Mouse (Mus musculus): Measurements from ENCODE around the gene Aff3.

Gene Aff3

DNA sequence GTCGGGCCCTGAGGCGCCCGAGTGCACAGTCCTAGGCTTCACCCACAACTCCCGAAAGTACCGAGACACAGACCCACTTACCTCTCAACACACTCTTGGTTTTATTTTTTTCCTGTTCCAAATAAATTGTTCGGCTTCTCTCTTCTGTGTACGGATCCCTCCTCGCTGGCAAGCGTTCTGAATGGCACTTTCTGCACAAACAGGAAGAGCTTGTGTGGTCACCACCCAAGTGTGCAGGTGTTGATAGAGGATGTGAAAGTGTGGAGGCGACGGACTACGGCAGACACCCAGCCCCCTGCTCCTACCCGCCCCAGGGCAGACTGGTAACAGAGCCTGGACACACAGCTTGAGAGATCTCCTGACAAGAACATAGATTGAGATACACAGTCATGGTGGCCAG is at the start of gene Aff3:
TSS of gene Aff3 (minus strand) at position 179 of the 400 bp plus-strand sequence.
- in situ Hi-C loops (cut with MboI; ENCODE audit: low pct_unique_long_range_greater_than_20kb in 1 of 2, low sequenced_read_pairs in 2 of 2, unreplicated experiment in 1 of 2) = no loop called here

DNA sequence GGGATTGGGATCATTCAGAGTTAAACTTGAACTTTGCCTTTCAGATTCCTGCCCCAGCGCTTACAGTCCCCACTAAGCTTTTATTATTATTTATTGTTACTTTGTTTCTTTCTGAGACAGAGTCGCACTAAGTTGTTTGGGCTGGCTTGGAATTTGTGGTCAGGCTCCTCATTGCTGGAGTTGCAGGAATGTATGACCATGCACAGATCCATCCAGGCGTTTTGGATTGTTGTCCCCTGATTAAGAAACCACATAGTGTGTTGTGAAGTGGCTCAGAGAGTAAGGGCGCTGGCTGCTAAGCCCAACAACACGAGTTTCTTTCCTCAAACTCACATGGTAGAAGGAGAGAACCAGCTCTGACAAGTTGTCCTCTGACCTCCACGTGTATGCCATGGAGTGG is 35.9 kb upstream of the Aff3 start:
- in situ Hi-C loops (cut with MboI; ENCODE audit: low pct_unique_long_range_greater_than_20kb in 1 of 2, low sequenced_read_pairs in 2 of 2, unreplicated experiment in 1 of 2) = no loop called here

DNA sequence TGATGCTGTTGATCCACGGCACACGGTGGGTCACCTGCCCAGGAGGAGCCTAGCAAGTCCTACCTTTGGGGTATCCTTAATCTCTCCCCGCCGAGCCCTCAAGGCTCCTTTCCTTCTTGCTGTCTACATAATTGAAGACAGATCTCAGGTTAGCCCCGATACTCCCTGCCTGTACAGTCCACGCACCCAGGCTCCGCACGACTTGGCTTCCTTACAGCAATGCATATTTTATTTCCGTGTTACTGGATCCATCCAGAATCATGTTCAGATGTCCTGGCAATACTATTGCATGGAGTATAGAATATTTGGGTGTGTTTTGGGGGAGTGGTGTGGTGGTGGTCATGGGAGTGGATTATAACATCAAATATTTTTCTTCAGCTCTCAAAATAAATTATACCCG is 34.5 kb upstream of the Aff3 start:
- in situ Hi-C loops (cut with MboI; ENCODE audit: low pct_unique_long_range_greater_than_20kb in 1 of 2, low sequenced_read_pairs in 2 of 2, unreplicated experiment in 1 of 2) = no loop called here

DNA sequence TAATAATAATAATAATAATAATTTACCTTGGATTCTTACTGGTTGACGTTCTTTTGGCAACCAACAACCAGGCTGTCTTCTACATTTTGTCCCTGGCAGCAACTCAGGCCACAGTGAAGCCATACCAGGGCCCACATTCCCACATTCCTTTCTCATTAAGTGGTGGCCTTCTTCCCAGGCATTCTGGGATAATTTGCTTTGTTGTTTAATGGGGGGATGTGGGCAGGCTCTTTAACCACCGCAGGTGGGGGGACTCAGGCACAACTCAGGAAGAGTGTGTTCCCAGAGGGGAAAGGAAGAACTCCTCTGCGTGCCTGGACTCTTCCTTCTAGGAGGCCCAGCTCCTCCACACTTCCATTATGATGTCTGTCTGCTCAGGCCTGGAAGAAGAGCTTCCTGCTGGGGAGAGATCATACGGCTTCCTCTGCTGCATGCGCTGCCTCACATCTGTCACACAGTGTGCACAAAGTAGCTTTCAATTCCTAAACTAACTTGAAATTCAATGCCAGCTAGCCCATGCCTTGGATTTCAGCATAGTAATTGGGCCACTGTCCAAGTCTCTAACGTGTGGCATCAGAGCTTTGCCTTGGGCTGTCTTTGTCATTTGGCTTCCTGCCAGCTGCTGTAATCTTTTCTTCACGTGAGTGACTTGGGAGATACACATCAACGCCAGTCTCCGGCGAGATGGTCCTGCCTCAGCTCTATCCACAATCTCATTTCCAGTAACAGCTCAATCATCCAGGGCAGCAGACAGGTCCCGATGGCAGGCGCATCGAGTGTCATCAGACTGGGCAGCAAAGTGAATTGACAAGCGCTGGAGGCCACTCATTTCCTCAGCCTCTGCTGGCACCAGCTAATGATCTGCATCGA is 31.3 kb upstream of the Aff3 start:
- in situ Hi-C loops (cut with MboI; ENCODE audit: low pct_unique_long_range_greater_than_20kb in 1 of 2, low sequenced_read_pairs in 2 of 2, unreplicated experiment in 1 of 2) = no loop called here

DNA sequence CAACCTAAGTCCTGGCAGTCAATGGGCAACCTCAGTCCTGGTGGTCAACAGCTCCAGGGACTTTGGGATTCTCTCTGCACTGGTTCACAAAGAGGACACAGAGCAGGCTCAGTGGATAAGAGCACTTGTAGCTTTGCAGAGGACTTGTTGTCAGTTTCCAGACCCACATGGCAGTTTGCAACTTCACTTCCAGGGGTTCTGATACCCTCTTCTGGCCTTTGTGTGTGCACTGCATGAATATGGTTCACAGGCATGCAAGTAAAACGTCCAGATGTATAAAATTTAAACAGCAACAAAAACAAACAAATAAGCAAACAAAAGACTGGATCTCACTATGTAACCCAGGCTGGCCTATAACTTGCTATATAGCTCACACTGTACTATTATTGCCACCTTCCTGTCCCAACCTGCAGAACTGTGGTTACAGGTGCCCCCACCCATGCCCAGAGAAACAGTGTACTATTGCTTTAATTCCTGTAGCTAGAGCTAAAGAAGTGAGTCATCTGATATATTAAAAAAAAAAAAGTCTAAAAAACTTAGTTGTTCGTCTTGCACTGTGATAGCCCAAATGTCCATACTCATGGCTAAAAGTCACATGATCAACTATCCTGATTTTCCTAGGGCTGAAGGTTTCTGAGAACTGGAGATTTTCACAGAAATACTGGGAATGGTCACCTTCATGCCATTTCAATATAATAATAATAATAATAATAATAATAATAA is 30.5 kb upstream of the Aff3 start:
- in situ Hi-C loops (cut with MboI; ENCODE audit: low pct_unique_long_range_greater_than_20kb in 1 of 2, low sequenced_read_pairs in 2 of 2, unreplicated experiment in 1 of 2) = no loop called here

DNA sequence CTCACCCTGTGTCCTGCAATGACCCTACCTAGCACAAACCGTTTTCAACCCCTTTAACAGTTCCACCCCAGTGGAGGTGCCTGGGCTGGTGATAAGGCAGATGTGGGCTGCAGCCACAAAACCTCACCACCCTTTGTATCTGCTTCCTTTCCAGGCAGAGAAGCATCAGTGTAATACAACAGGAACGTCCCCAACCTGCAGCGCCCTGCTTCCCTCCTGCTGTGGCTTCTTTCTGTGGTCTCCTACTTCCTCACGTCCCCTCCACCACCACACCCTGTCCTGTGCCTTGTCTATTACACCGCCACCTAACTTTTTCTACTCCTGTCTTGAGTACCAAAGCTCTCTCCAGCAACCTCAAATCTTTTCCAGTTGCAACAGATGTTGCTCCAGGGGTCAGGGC is 29.4 kb upstream of the Aff3 start:
- in situ Hi-C loops (cut with MboI; ENCODE audit: low pct_unique_long_range_greater_than_20kb in 1 of 2, low sequenced_read_pairs in 2 of 2, unreplicated experiment in 1 of 2) = no loop called here

DNA sequence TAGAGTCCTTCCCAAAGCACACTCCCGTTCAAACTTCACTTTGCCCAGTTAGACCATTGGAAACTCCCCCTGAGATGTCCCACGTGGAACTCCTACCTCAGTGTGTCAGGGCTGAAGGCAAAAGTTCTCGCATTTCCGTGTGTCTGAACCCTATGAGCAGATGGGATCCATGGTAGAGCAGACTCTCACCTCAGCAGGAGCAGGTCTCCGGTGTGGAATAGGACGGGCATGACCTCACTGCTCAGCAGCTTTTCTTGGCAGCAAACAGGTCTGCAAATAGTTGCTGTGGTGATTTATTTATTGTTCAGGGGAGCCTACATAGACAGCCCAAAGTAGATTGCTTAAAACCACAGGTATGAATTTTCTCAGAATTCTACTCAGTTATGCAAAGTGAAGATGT is 25.7 kb upstream of the Aff3 start:
- in situ Hi-C loops (cut with MboI; ENCODE audit: low pct_unique_long_range_greater_than_20kb in 1 of 2, low sequenced_read_pairs in 2 of 2, unreplicated experiment in 1 of 2) = no loop called here

DNA sequence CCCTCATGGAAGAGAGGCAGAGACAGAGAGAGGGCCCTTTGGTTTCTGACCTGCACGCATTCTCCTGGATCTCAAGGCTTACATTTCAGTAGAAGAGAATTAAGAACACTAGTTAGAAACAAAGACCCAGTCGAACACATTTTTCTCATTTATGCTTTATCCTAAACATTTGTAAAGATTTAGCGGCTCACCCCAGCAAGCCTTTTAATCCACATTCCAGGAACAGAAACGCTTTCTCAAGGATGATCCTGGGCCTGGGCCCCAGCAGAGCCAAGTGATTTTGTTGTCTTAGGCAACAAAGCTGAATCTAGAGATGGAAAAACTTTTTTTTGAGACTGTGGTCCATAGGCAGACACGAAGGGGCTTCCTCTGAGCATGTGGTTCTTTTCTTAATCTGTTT is 23.5 kb upstream of the Aff3 start:
- in situ Hi-C loops (cut with MboI; ENCODE audit: low pct_unique_long_range_greater_than_20kb in 1 of 2, low sequenced_read_pairs in 2 of 2, unreplicated experiment in 1 of 2) = no loop called here

DNA sequence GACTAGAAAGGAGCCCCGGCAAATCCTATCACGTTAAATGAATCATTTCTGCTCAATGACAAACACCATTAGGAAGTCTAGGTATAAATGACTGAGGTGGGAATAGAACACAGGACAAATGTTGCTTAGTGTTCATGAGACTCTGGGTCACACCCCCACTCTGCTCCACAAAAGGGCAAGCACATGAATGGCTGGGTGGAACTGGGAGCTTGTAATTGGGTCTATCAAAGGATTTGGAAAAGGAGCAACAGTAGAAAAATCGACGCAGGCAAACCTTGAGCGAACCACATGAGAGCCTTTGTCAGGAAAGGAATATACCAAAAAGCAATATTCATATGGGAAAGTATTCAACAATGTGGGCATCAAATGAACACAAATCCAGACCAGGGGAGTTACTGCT is 21.0 kb upstream of the Aff3 start:
- in situ Hi-C loops (cut with MboI; ENCODE audit: low pct_unique_long_range_greater_than_20kb in 1 of 2, low sequenced_read_pairs in 2 of 2, unreplicated experiment in 1 of 2) = no loop called here

DNA sequence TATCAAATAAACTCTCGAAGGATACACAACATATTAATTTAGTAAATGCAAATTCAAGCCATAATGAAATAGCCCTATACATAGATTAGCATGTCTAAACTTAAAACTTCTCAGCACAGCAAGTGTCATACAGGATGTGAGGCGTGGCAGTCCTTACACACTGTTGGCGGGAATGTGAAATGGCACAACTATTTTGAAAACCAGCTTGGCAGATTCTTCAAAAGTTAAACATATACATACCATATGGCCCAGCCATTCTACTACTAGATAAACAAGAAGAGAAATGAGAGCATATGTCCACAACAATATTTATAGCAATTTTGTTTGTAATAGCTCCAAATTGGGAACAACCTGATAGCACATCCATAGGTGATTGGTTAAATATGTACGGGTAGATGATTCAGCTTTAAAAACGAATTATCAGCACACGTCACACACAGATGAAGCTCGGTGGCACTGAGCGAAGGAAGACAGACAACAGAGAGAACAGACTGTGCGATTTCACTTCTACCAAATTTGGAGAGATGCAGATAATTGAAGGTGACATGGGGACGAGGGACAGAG is 18.5 kb upstream of the Aff3 start:
- in situ Hi-C loops (cut with MboI; ENCODE audit: low pct_unique_long_range_greater_than_20kb in 1 of 2, low sequenced_read_pairs in 2 of 2, unreplicated experiment in 1 of 2) = no loop called here

DNA sequence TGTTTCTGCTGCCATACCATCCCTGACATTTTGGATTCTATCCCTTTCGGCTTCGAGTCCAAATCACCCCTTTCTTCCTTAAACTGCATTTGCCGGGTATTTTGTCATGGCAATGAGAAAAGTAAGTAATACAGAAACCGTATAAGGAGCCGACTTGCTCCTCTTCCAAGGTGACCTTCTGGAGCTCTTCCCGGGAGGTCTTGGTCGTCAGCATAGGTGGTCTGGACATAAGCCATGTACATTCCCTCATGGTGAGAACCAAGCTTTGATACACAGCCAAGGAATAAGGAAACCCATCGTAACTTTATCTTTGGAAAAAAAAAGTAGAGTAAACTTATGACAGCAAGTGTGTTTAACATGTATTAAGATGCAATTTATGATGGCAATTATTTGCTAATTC is 15.1 kb upstream of the Aff3 start:
- in situ Hi-C loops (cut with MboI; ENCODE audit: low pct_unique_long_range_greater_than_20kb in 1 of 2, low sequenced_read_pairs in 2 of 2, unreplicated experiment in 1 of 2) = no loop called here

DNA sequence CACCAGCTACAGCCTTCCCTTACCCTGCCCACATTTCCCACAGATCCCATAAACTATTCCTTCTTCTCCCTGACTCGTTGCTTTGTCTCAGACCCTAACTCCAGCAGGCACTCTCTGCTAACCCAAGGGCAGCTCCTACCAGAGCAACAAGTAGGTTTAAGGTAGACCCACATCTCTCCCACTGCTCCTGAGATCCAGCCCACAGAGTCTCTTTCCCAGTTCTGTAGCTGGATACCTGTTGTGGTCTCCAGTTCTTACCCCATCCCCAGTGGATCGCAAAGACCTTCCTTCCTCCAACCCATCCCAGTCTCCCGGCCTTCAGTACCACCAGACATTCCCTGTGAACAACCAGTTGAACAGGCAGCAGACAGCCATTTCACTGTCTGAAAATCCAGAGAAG is 7.0 kb upstream of the Aff3 start:
- in situ Hi-C loops (cut with MboI; ENCODE audit: low pct_unique_long_range_greater_than_20kb in 1 of 2, low sequenced_read_pairs in 2 of 2, unreplicated experiment in 1 of 2) = no loop called here

DNA sequence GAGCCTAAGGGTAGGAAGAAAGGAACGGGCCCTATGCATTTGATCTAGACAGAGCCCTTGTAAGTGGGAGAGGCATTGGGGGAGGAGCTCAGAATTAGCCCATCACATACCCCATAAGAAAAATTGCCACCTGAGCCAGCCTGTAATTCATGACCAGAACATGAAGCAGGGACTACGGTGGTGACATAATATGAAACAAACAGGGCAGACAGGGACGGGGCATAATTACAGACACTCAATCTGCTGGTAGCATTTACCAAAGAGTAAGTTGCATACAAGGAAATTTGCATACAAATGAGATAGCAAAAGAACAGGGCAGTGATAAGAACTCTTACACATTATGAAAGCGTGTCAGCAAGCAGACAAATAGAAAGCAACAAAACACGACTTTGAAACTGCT is 6.3 kb upstream of the Aff3 start:
- in situ Hi-C loops (cut with MboI; ENCODE audit: low pct_unique_long_range_greater_than_20kb in 1 of 2, low sequenced_read_pairs in 2 of 2, unreplicated experiment in 1 of 2) = no loop called here

DNA sequence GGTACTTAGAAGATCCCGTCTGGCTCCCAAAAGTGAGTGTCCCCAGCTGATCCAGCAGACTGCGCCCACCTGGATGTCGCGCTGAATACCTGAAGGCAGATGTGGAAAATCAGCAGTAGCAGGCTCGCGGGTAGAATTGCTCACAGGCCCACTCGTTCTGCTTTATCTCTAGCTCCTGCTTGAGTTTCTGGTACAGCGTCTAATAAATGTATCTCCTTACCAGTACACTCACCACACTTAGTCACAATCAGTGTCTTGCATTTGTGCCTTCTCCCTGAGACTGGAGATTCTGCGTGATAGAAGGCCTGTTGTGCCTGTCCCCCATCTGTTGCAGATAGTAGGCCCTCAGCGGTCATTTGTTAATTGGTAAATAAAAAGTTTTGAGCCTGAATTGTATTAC is 3.6 kb upstream of the Aff3 start:
- in situ Hi-C loops (cut with MboI; ENCODE audit: low pct_unique_long_range_greater_than_20kb in 1 of 2, low sequenced_read_pairs in 2 of 2, unreplicated experiment in 1 of 2) = no loop called here

DNA sequence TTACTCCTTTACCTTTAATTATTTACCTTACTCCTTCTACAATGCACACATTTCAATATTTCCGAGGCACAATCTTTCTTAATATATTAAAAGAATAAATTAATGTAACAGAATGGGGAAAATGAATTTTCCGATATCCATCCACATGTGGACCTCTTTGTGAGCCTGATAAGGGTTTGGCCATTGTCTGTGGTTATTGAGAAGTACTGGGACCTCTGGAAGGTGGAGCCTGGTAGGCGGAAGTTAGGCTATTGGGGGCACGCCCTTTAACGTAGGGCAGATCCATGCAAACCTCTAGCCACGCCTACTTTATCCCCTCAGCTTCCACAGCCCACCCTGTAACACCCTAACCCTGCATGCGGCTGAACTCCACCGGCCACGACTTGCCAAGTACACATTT is 3.1 kb upstream of the Aff3 start:
- in situ Hi-C loops (cut with MboI; ENCODE audit: low pct_unique_long_range_greater_than_20kb in 1 of 2, low sequenced_read_pairs in 2 of 2, unreplicated experiment in 1 of 2) = no loop called here

DNA sequence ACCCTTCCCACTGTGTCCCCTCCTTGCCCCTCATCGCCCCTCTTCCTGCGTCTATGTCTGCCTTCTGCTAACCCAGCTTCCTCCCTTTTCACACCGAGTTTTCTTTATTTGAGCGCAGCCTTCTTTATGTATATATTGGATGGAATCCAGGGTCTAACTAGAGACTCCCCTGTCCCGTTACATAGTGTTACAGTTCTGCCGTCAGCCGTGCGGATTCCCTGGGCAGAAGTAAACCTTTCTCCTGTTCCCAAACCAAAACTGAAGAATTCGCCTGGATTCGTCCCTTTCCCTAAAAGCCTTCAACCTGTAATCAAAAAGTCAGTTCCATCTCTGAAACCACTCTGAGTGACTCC is 2.0 kb upstream of the Aff3 start:
- in situ Hi-C loops (cut with MboI; ENCODE audit: low pct_unique_long_range_greater_than_20kb in 1 of 2, low sequenced_read_pairs in 2 of 2, unreplicated experiment in 1 of 2) = no loop called here

DNA sequence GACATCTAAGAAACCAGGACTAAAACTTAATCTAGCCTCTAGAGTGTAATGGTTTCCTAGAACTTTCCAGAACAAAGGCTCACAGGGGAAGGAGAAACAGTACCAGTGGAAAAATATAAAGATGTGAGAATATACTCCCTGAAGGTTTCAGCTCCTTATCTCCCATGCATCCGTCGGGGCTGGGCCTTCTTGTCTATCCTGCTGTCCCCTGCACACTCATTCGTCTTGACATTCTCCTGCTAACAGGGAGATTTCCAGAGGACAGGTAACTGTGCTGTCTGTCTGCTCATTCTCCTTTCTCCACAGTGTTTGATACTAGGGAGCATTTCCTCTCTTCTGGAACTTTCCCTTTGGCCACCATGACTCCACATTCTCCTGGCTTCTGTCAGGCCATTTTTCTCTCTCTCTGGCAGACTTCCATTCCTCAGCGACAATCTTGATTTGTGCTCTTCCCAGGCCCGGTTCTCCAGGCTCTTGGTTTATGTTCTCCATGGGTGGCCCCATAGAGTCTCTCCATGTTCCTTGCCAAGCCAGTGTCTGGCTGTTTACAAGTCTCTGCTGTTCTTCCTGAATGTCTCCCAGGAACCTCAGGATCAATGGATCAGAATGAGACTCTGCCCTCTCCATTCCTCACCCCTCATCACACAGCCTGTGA is 1.5 kb upstream of the Aff3 start:
- in situ Hi-C loops (cut with MboI; ENCODE audit: low pct_unique_long_range_greater_than_20kb in 1 of 2, low sequenced_read_pairs in 2 of 2, unreplicated experiment in 1 of 2) = no loop called here

DNA sequence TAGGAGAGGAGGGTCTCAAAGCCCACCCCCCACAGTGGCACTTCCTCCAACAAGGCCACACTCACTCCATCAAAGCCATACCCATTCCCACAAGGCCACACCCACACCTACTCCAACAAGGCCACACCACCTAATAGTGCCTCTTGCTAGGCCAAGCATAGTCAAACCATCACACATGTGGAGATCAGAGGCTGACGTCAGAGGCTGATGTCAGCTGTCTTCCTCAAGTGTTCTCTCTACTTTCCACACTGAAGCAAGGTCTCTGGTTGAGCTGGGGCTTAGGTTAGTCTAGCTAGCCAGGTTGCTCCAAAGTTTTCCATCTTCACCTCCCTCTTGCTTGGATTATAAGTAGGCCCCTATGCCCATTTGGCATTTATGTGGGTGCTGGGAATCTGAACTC is 856 bp upstream of the Aff3 start:
- in situ Hi-C loops (cut with MboI; ENCODE audit: low pct_unique_long_range_greater_than_20kb in 1 of 2, low sequenced_read_pairs in 2 of 2, unreplicated experiment in 1 of 2) = no loop called here

DNA sequence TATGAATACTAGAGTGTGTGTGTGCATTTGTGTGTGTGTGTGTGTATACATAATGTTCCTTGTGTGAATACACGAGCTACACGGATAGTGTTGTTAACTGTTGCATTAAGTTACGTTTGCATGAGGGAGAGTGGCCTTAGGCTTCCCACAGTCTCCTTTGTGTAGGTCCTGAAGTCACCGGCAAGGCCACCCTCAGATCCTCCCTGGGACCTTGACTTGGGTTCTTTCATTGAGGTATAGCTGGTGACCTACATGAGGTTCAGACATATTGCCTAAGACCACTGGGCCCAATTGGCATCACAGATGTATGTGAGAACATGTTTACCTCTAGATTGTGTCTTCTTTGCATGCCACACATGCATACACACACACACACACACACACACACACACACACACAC is 494 bp downstream of the Aff3 start:
- in situ Hi-C loops (cut with MboI; ENCODE audit: low pct_unique_long_range_greater_than_20kb in 1 of 2, low sequenced_read_pairs in 2 of 2, unreplicated experiment in 1 of 2) = no loop called here
